Mouse (Mus musculus) forebrain, embryonic 14.5 days (tissue): Measurements from ENCODE around the gene Dyrk1a. TPM values are rescaled to one million over a fixed set of nuclear protein-coding genes. Genes with fewer than 3 reads are reported as not detected.

ENCODE experiments used
- ATAC-seq: fragments of 200-750 bp; cut with Nextera tagmentation; 2 replicates; pipeline ENCODE4 v1.8.0; 2017; ENCODE audit warnings: mild to moderate bottlenecking, moderate library complexity
- DNase-seq: peaks from one replicate; pipeline ENCODE4 v3.0.0-alpha.2; 2015; ENCODE audit warnings: low spot score
- H3K27ac ChIP-seq: fragments of 300-500 bp; sonication (generic); 2 replicates; pipeline ENCODE4 v1.5.1; 2014; ENCODE audit warnings: low read depth, mild to moderate bottlenecking, control low read depth, low read length, moderate library complexity
- H3K27me3 ChIP-seq: fragments of 300-500 bp; sonication (generic); replicated peaks from 2 replicates; pipeline ENCODE4 v1.6.1; 2014; ENCODE audit warnings: low read length, control low read depth, mixed read lengths; ENCODE audit not compliant: control insufficient read depth, insufficient read depth
- H3K36me3 ChIP-seq: fragments of 300-500 bp; sonication (generic); 2 replicates; pipeline ENCODE4 v1.6.1; 2014; ENCODE audit warnings: low read length, control low read depth; ENCODE audit not compliant: control insufficient read depth, insufficient read depth
- H3K4me1 ChIP-seq: fragments of 300-500 bp; sonication (generic); 2 replicates; pipeline ENCODE4 v1.6.1; 2014; ENCODE audit warnings: antibody characterized with exemption, low read length, control low read depth; ENCODE audit not compliant: control insufficient read depth, insufficient read depth
- H3K4me2 ChIP-seq: fragments of 300-500 bp; sonication (generic); 2 replicates; pipeline ENCODE4 v1.6.1; 2014; ENCODE audit warnings: mild to moderate bottlenecking, control low read depth, low read length
- H3K4me3 ChIP-seq: fragments of 300-500 bp; sonication (generic); 2 replicates; pipeline ENCODE4 v1.5.1; 2014; ENCODE audit warnings: low read depth, low read length, control low read depth
- H3K9ac ChIP-seq: fragments of 300-500 bp; sonication (generic); 2 replicates; pipeline ENCODE4 v1.6.1; 2014; ENCODE audit warnings: mild to moderate bottlenecking, low read length, control low read depth, moderate library complexity
- H3K9me3 ChIP-seq: fragments of 300-500 bp; sonication (generic); replicated peaks from 2 replicates; pipeline ENCODE4 v1.6.1; 2016; ENCODE audit warnings: low read length, control low read depth, mixed read lengths; ENCODE audit not compliant: control insufficient read depth
- WGBS: fragments of 180-500 bp; shearing (Covaris S2); extraction: QIAGEN DNeasy Blood & Tissue Kit; methylation state at CpG from one replicate; pipeline ENCODE4 v1.1.7; 2014; 5-methylcytosine and 5-hydroxymethylcytosine counted together
- polyA plus RNA-seq: library from polyadenylated mRNA; unstranded; fragments of >200 nt; fragmentation: Nextera tagmentation; extraction: Ambion mirVana; gene quantifications from 2 replicates; pipeline ENCODE4 v1.2.1, GENCODE M21; 2014

Dyrk1a gene
- polyA plus RNA-seq, 1 experiment from 2014 or later = 15.6 TPM

GRCm38 (mm10) chr16:94735472-94735871 is 165.7 kb downstream of the Dyrk1a start:
- H3K9me3 ChIP-seq = no peaks in the 10 kb centered on the region
- H3K4me3 ChIP-seq = no peak overlapping the region
- DNase-seq = no peak
- no peak overlapping the region for H3K9ac ChIP-seq
- no peak overlapping the region for H3K4me2 ChIP-seq
- 62% methylated on average over 3 of the region's 3 CpGs for WGBS
- no peak for ATAC-seq
- no peaks in the 10 kb centered on the region for H3K4me1 ChIP-seq
- no peaks in the 10 kb centered on the region for H3K36me3 ChIP-seq
- H3K27ac ChIP-seq = no peak overlapping the region
- H3K27me3 ChIP-seq = no peaks in the 10 kb centered on the region

- H3K4me3 ChIP-seq = no peak overlapping the region
- ATAC-seq = no peak
- WGBS = 87% methylated on average over 8 of the region's 8 CpGs
These were observed 166.9 kb downstream of the Dyrk1a start for GRCm38 (mm10) chr16:94736462-94737358.

GRCm38 (mm10) chr16:94737359-94737687 is 167.5 kb downstream of the Dyrk1a start:
- H3K36me3 ChIP-seq = no peaks in the 10 kb centered on the region
- H3K4me3 ChIP-seq = no peak overlapping the region
- H3K9ac ChIP-seq = no peak overlapping the region
- H3K4me2 ChIP-seq = no peak overlapping the region
- no peak overlapping the region for H3K27ac ChIP-seq
- H3K27me3 ChIP-seq = no peaks in the 10 kb centered on the region
- H3K9me3 ChIP-seq = no peaks in the 10 kb centered on the region
- WGBS = 92% methylated on average over 1 of the region's 1 CpGs
- no peaks in the 10 kb centered on the region for H3K4me1 ChIP-seq
- no peak for ATAC-seq
- no peak for DNase-seq

More at GRCm38 (mm10) chr16:94736462-94737358, 166.9 kb downstream of the Dyrk1a start:
- Histone ChIP-seq H3K9ac (no peak overlapping the region), H3K27ac (no peak overlapping the region), H3K27me3 (no peaks in the 10 kb centered on the region), H3K36me3 (no peaks in the 10 kb centered on the region), H3K9me3 (no peaks in the 10 kb centered on the region), H3K4me2 (no peak overlapping the region), H3K4me1 (no peaks in the 10 kb centered on the region)
- DNase-seq = no peak

- Histone ChIP-seq H3K9me3 (no peaks in the 10 kb centered on the region), H3K4me3 (0 out of 2 replicates have a peak overlapping the region, but pooled peaks have one; percentile 5), H3K9ac (no peak overlapping the region), H3K27ac (no peak overlapping the region), H3K4me2 (peak overlapping the region; percentile 33), H3K27me3 (no peaks in the 10 kb centered on the region), H3K4me1 (no peaks in the 10 kb centered on the region), H3K36me3 (no peaks in the 10 kb centered on the region)
- 4% methylated on average over 11 of the region's 11 CpGs for WGBS
- ATAC-seq (peak; percentile 52; the same call in 1 of the 2 replicates), DNase-seq (peak; percentile 63)
These were observed 174.2 kb downstream of the Dyrk1a start for GRCm38 (mm10) chr16:94743853-94744501.

DNA sequence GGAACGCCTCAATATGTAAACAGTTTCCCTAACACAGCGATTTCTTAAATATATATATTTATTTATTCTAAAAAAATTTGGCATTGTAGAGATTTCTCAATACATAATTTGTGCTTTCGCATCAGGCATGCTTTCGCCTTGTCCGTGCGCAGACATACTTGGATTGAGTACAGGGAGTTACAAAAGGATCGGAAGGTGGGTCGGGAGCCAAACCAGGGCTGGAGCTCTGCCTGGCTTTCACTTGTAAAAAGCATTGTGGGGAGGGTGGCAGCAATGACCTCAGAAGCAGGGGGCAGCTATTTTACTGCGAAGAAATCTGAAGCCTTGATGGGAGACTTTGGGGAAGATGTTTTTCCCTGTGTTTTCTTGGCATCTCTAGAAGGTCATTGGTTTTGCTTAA is 175.2 kb downstream of the Dyrk1a start:
- Histone ChIP-seq H3K4me2 (no peak overlapping the region), H3K36me3 (no peaks in the 10 kb centered on the region)
- WGBS = 72% methylated on average over 9 of the region's 9 CpGs

More for the DNA sequence above, 175.2 kb downstream of the Dyrk1a start:
- no peaks in the 10 kb centered on the region for H3K4me1 ChIP-seq
- no peaks in the 10 kb centered on the region for H3K9me3 ChIP-seq
- H3K9ac ChIP-seq = no peak overlapping the region
- H3K27ac ChIP-seq = no peak overlapping the region
- no peak for ATAC-seq
- no peak overlapping the region for H3K4me3 ChIP-seq
- no peak for DNase-seq
- H3K27me3 ChIP-seq = no peaks in the 10 kb centered on the region

Other genes starting within 250 kb of the Dyrk1a start
- 0.74 and 0.99 TPM in 2 replicates for gene Ripply3, start 241.6 kb upstream of the Dyrk1a start, polyA plus RNA-seq
- 815 and 924 TPM in 2 replicates for gene Ttc3, start 199.4 kb upstream of the Dyrk1a start, polyA plus RNA-seq
- 94.1 and 133 TPM in 2 replicates for gene Pigp, start 198.2 kb upstream of the Dyrk1a start, polyA plus RNA-seq
- gene Vps26c, start 43.2 kb upstream of the Dyrk1a start, polyA plus RNA-seq = 78.7 and 80.7 TPM in 2 replicates